Mouse (Mus musculus) left cerebral cortex, postnatal 25 days (tissue): ENCODE data around the gene Elmo1. TPM values are rescaled to one million over a fixed set of nuclear protein-coding genes. Genes with fewer than 3 reads are reported as not detected.

Experiments
- DNase-seq, 2 experiments: peaks; one replicate each; pipeline ENCODE4 v3.0.0; 2022; ENCODE audit warnings: low spot score in 2 of 2, mixed read lengths in 1 of 2
- intact Hi-C: fragments of 180-260 bp; cut with DNase I; formaldehyde crosslinking; loops from one replicate; pipeline ENCODE4 v1.15.1; 2025
- total RNA-seq, 2 experiments: library from RNA; stranded (reverse); gene quantifications; 2 replicates each; pipeline ENCODE4 v1.2.3; 2021

The Elmo1 gene
- total RNA-seq, 2 experiments from 2014 or later, result 58.4 to 67.7 TPM

DNA sequence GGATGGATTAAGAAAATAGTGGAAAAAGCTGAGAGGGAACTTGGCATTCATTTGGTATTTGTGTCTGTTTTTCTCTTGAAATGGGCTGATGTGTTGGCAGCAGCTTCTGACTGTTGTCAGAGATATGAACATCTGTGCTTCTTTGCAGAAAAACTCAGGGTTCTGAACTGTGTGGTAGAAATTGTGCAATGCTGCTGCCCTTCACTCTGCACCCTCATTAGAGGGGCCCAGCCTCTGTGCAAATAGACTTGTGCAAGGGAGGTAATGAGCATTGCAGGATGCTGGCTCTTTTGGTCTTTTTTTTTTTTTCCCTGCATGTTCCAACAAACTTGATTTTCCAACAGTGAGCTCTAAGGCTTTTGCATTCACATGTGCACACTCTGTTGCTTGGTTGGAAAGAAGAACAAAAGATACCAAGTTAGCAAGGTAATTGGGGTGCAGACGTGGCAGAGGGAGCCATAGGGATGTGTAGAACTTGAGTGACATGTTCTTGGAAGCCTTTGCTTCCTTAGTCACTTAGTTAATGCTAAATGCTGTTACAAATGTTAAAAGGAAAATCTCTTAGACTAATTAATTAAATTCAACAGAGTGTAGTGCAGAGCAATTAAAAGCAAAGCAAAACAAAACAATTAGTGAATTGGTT is 26.6 kb downstream of the Elmo1 start:
- no peak for DNase-seq
- intact Hi-C loops, result no loop called here

DNA sequence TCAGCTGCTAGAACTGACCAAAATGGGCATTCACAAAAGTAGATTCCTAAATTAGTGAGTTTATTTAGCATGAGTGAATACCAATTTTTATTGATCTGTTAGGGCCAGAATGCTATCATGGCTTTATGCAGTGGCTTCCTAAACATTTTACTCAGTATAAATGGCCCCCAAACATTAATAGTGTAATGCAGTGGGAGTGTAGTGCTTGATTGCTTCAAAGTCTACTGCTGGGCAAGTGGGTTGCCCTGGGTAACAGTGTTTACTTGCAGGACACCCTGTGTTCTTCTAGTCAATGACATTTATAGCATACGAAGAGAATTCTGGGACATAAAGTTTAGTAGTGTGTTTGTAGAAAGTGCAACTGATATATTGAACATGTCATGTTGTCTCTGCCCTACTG is 27.3 kb downstream of the Elmo1 start:
- no peak for DNase-seq
- intact Hi-C loops, result no loop called here

DNA sequence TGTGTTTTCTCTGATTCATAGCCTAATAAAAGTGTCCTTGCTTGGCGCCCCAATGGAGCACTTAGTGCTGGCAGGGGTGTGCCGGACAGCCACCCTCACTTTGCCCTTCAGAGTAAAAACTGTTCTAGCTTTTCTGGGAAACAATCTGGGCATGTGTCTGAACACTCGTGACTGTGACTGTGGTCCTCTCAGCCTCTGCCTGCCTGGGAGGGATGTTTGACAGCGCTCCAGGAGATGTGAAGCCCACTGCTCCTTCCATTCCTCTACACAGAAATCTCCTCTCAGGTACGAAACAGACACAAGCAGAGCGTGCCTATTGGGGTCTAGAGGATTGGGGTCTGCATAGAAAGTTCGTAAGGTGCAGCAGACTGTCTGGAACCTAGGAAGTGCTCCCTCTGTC is 28.5 kb downstream of the Elmo1 start:
- intact Hi-C loops, result no loop called here

DNA sequence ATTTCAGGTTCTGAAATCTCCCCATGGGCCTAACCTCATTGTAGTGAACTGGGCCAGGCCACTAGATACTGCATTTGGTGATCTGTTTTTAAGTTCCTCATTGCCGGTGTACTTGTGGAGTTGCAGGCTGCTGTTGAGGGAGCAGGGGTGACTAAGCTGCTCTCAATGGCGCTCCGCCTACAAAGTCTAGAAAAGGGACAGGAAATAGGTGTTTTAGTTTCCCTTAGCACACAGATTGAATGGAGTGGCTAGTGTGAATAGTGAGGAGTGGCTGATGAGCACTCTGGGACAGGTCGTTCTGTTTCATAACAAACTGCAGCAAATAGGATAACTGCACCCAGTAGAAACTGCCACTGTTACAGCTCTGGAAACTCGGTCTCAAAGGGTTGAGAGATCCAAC is 30.3 kb downstream of the Elmo1 start:
- DNase-seq, result no peak
- intact Hi-C loops, result no loop called here

More for the DNA sequence above, 28.5 kb downstream of the Elmo1 start:
- DNase-seq, result no peak

DNA sequence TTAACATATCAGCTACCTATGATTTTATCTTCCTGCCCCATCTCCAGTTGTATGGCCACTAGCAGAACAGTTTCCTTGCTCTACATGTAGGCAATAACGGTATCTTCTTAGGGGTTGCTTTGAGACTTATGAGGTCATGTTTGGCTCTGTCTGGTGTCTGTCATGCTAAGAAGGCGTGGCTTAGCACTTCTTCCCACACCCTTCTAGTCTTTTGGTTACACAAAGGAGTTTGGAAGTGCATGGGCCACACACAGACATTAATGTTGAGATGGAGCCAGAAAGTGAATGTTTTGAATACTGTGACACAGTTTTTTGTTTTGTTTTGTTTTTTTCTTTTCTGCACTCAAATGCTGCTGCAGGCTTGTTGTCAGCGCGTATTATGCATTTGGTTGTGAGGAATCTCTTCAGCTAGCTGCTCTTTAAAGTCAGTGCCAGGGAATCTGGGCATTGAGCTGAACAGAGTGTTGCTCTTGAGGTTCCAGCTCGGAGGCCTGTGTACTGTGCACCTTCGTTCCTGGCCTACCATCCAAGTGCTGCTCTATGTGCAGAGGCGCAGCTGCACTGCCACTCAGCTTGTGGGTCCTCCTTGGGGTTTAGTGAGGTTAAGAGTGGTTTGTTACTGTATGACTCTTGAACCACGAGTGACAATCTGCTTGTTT is 31.1 kb downstream of the Elmo1 start:
- intact Hi-C loops, result no loop called here
- DNase-seq, result no peak

DNA sequence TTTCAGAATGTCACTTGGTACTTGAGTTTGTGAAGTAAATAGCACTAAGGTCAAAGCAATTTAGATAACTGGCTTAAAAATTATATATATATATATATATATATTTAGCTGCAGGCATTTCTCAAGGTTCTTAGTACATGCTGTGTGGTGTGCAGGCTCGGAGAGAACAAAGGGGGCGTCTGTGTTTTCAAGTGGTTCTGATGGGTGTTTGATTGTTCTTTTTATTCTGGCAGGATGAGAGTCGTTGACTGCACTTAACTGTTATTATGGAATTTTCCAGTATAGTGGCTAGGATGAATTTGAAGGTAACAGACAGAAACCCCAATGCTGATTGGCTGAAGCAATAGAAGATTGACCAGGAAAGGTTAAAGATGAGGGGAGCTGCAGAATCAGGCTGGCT is 33.6 kb downstream of the Elmo1 start:
- intact Hi-C loops, result no loop called here
- no peak for DNase-seq

DNA sequence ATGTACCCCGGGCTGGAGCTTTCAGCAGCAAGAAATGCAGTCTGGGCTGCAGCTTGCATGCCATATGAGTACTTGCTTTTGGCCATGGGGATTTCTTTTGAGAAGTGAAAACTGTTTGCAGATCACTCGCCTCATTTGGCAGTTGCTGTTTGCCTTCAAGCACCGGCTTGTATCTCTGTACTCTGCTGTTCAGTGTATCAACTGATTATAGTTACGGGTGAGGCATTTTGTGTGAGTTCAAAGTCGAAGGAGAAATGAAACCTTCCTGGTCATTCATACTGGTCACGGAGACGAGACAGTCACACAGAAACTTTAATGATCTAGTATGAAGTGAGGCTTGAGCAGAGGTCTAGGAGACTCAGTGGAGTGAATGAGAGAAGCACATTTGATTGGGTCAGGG is 34.6 kb downstream of the Elmo1 start:
- intact Hi-C loops, result no loop called here
- no peak for DNase-seq

DNA sequence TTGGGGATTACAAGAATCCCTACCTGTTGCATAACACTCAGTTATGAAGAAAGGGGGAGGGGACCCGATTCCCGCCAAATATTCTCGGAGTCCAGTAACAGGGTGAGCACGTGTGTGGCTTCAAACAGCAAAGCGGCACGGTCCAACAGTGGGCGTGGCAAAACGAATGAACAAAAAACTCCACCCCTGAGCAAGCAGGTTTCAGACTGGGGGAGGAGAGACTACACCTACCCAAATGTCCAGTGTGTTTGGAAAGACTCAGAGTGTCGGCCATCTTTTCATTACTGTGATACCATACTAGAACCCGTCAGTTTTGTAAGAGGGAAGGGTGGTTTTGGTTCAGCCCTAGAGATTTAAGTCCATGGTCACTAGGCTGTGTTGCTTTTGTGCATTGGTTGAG is 35.4 kb downstream of the Elmo1 start:
- intact Hi-C loops, result no loop called here

DNA sequence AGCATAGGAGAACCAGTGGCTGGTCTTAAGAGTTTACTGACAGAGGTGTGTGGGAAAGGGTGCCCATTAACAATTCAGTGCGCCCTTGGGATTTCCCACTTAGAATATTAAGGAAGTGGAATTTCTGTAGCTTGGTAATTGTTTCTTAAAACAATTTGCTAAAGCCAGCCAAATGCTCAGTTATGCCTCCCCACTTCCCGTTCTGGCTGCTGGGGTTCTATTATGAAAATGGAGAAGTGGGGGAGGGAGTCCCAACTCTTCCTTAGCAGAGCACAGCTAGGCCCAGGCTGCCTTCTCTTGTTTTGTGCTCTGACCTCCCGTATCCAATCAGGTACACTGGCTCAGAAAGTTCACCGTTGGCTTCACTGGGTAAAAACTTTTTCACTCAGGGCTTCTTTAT is 37.2 kb downstream of the Elmo1 start:
- intact Hi-C loops, result no loop called here
- DNase-seq, result no peak

More for the DNA sequence above, 35.4 kb downstream of the Elmo1 start:
- DNase-seq, result no peak

DNA sequence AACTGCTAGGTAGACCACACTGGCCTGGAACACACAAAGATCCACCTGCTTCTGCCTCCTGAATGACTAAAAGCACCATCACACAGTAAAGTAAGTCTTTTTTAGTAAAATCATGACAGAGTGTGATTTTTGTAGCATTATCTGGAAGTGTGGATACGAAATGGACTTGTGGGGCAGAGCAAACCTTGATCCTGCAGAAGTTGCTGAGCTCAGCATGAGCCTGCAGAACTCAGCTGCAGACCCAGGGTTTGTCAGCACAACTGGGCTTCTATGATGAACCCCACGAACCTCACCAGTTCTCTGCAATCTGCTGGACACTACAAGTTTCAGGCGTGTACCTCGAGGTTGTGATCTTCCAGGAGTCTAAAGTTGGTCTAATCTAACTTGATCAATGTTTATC is 37.7 kb downstream of the Elmo1 start:
- DNase-seq, result no peak
- intact Hi-C loops, result no loop called here

DNA sequence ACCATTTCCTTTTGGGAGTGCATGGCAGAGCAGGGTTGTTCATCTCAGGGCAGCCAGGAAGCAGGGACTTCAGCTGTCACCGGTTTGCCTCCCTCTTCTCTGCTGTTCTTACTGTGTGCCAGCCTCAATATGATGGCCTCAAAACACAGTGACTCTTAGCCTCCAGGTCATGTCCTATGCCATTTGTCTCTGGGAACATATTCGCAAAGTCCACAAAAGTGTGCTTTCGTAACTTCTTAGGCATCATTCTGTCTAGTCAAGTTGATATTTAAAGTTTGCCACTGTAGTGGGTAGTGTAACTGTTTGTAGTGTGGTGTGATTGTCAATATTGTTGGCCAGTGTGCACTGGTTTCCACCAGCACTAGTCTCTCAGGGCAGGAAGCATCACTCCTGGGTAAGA is 40.3 kb downstream of the Elmo1 start:
- DNase-seq, result no peak
- intact Hi-C loops, result no loop called here

DNA sequence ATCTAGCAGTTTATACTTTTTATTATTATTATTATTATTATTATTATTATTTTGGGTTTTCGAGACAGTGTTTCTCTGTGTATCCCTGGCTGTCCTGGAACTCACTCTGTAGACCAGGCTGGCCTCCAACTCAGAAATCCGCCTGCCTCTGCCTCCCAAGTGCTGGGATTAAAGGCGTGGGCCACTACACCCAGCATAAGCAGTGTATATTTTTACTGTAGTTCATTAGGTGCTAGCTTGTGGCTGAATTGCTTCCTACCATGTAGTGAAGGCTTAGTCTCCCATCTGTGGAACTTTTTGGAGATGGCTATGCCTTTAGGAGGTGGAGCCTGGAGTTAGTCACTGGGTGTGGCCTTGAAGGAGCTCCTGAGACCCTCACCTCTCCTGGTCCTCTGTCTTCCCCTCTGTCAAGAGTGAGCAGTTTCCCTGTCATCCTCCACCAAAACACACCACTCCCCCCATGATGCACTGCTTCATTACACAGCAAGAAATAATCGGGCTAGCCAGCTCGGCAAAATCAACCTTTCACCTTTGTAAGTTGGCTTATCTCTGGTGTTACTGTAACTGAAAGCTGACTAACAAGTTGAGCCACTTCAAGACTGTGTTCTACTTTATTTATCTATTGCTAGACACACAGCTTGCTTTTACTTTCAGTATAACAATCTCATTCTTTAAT is 41.1 kb downstream of the Elmo1 start:
- DNase-seq, result no peak
- intact Hi-C loops, result no loop called here

DNA sequence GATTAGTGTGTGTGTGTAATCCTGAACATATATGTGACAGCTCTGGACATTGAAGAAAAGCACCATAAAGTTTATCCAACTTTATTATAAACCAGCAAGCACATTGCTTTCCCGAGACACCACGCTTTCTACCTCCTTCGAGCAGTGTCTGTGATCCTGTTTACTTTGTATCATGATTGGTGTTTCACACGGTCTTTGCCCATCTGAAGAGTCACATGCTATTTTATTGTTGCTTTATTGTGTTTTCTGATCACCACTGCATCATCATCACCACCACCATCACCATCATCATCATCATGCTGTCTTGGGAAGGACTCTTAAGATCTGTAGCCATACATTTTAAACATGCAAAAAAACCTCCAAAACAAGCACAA is 41.6 kb downstream of the Elmo1 start:
- intact Hi-C loops, result no loop called here
- no peak for DNase-seq

DNA sequence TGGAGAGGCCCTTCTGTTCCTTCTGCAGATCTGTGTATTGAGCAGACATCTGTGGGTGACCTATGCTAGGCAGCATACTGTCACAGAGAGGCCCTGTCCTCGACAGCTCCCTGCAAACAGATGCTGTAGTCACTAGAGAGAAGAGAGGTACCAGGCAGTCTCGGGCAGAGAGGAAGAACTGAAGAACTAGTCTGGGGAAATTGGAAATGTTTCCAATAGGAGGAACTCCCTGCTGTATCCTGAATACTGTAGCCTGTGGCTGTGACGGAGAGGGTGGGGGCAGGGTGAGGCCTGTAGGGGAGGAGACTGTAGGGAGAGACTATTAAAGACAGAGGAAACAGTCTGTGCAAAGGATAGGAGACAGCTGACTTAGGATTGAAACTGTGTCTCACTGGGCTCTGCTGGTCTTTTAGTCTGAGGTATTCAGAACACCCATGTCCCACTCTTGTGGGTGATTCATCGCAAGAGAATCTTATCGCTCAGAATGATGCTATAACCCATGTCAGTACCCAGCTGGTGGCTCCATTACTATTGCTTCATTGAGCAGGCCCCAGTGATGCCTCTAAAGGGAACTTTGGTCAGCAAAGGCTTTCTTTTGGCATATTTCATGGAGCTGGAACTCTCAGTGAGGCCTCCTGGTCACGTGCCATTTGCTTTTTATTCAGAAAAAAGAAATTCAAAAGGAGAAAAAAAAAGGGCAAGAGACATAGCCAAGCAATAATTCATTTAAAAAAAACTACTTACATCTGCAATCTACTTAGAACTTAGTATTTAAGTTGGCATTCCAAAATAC is 43.4 kb downstream of the Elmo1 start:
- intact Hi-C loops, result no loop called here
- DNase-seq, result peak in 1 of 2 experiments; percentile 10

DNA sequence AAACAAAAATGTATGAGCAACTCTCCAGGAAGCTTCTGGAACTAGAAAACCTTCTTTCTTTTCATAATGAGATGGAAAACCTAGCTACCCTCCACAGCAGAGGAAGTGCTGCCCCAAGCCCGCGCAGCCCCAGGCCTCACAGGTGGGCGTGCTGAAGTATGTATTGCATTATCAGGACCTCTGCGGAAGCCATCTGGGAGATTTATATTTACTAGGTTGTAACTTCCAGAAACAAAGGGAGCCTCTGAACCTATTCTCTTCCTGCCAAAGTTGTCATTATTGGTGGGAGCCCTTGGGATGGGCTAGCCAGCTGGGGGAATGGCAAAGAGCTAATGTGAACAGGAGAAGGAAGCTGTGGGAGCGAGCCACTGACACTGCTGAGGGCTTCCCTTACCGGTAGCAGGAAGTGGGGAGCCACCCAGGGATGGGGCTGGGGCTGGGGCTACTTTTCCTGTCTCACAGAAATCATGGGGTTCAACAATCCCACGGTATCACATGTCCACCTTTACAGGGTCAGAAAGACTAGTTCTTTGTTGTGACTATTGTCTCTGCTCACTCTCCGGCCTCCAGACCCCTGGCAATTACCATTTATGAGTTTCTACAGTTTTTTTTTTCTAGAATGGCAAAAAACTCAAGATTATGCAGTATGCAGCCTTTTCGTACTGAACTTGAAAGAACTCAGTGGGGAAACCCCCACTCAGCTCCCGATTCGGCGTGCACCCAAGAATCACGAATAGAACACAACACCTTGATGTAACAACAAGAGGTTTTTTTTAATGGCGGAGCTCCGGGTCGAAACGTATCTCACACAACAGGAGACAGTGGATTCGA is 44.2 kb downstream of the Elmo1 start:
- intact Hi-C loops, result no loop called here
- no peak for DNase-seq

DNA sequence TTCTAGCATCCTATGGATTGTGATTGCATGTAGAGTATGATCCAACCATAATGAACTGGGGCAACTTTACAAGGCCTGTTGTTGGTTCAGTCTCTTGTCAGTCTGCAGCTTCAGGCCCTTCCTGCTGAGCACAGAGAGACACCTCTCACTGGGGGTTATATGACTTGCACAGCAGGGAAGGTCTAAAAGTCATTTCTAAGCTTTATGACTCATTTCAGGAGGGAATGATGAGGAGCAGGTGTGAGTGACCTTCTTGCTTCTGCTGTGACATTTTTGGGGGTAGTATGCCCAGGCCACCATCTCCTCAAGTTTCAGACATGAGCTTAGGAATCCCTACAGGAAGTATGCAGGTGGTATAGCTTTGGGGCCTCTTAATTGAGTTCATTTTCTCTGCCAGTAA is 46.4 kb downstream of the Elmo1 start:
- no peak for DNase-seq
- intact Hi-C loops, result no loop called here

DNA sequence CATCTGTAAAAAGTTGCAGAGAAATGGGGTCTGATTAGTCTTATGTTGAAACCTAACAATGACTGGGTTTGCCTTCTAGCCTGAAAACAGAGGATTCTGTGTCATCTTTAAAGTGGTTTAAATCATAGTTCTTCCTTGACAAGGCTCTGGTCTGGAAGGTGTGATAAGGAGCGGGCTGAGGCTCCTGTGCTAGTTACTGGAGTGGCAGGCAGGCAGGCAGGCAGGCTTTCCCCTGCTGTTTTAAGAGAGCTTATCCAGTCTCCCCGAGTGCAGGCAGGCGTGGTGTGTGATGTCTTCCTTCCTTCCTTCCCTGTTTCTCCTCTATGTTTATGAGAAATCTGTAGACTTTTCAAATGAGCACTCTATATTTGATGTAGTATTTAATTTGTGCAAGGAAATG is 48.1 kb downstream of the Elmo1 start:
- intact Hi-C loops, result no loop called here

DNA sequence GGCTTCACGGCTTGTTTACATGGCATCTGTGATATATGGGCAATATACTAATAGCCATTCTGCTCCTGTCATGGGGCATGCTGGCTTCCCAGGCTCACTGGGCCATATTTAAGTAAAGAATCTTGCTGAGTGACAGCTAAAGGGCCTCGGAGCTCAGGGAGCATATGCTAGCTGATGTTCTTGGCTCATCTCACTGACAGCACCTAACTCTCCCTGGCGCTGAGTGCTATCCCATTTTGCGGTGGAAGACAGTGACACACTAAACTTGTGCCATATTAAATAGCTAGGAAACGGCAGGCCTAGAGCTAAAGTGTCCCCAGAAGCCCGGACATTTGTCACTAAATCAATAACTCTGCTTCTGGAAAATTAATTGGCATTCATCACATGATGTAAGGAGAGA is 48.7 kb downstream of the Elmo1 start:
- no peak for DNase-seq
- intact Hi-C loops, result no loop called here

More for the DNA sequence above, 48.1 kb downstream of the Elmo1 start:
- DNase-seq, result no peak

DNA sequence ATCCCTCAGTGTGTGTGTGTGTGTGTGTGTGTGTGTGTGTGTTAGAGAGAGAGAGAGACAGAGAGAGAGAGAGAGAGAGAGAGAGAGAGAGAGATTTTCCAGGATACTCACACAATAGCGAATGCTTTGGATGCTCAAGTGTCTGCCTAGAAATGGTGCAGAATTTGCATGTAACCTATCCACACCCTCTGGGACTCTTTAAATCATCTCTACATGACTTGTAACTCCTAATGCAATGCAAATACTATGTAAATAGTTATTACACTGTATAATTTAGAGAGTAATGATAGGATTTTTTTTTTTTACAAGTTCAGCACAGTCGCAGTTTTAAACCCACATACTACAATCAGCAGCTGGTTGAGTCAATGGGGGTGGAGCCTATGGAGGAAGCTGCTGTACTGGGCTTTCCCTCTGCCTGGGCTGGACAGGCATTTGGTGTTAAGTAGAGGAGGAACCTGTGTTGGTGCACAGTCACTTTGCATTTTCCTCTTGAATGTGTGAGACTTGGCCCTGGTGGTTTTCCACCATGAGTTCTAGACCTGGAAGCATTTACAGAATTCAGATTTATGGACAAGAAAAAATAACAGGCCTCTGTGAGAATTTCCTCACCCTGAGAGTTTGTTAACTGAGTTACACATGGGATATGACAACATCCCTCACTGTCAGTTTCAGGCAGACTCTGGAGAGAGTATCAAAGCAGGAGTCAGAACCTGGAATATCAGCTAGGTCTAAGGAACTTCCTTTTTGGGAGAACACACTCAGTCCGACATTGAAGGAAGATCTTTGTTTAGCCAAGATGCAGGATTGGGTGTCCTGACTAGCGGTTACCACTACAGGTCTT is 49.6 kb downstream of the Elmo1 start:
- DNase-seq, result no peak
- intact Hi-C loops, result no loop called here
